Mouse (Mus musculus) forebrain, embryonic 11.5 days (tissue): ENCODE data around the gene Vmn1r91. TPM values are rescaled to one million over a fixed set of nuclear protein-coding genes. Genes with fewer than 3 reads are reported as not detected.
"Not testable (repeated sequence)": the region's sequence is repeated elsewhere in the genome, so short reads cannot be mapped to it uniquely, and the experiment has no call there.

Experiments used
- ATAC-seq: fragments of 200-750 bp; cut with Nextera tagmentation; replicated peaks from 2 replicates; pipeline ENCODE4 v1.8.0; 2017; ENCODE audit warnings: moderate TSS enrichment; ENCODE audit not compliant: low FRiP score
- DNase-seq: peaks from one replicate; pipeline ENCODE4 v3.0.0-alpha.2; 2017; ENCODE audit warnings: low spot score
- H3K27ac ChIP-seq: fragments of 300-500 bp; sonication (generic); 2 replicates; pipeline ENCODE4 v1.5.1; 2014; ENCODE audit warnings: low read depth, low read length
- H3K27me3 ChIP-seq: fragments of 300-500 bp; sonication (generic); 2 replicates; pipeline ENCODE4 v1.6.1; 2014; ENCODE audit warnings: mild to moderate bottlenecking, low read length, mixed read lengths; ENCODE audit not compliant: control insufficient read depth, insufficient read depth
- H3K36me3 ChIP-seq: fragments of 300-500 bp; sonication (generic); 2 replicates; pipeline ENCODE4 v1.6.1; 2014; ENCODE audit warnings: mild to moderate bottlenecking, low read length, moderate library complexity, mixed read lengths; ENCODE audit not compliant: control insufficient read depth, insufficient read depth
- H3K4me1 ChIP-seq: fragments of 300-500 bp; sonication (generic); replicated peaks from 2 replicates; pipeline ENCODE4 v1.6.1; 2014; ENCODE audit warnings: low read length, mixed read lengths; ENCODE audit not compliant: control insufficient read depth, insufficient read depth
- H3K4me2 ChIP-seq: fragments of 300-500 bp; sonication (generic); 2 replicates; pipeline ENCODE4 v1.6.1; 2014; ENCODE audit warnings: low read depth, mild to moderate bottlenecking, low read length, moderate library complexity, mixed read lengths; ENCODE audit not compliant: severe bottlenecking
- H3K4me3 ChIP-seq: fragments of 300-500 bp; sonication (generic); 2 replicates; pipeline ENCODE4 v1.5.1; 2014; ENCODE audit warnings: low read depth, low read length
- H3K9ac ChIP-seq: fragments of 300-500 bp; sonication (generic); 2 replicates; pipeline ENCODE4 v1.6.1; 2014; ENCODE audit warnings: low read length
- H3K9me3 ChIP-seq: fragments of 300-500 bp; sonication (generic); 2 replicates; pipeline ENCODE4 v1.6.1; 2016; ENCODE audit warnings: low read length, mixed read lengths; ENCODE audit not compliant: control insufficient read depth
- WGBS: fragments of 180-500 bp; shearing (Covaris S2); extraction: QIAGEN DNeasy Blood & Tissue Kit; methylation state at CpG from one replicate; pipeline ENCODE4 v1.1.7; 2014; 5-methylcytosine and 5-hydroxymethylcytosine counted together
- polyA plus RNA-seq: library from polyadenylated mRNA; unstranded; fragments of >200 nt; fragmentation: Nextera tagmentation; extraction: Ambion mirVana; gene quantifications from 2 replicates; pipeline ENCODE4 v1.2.1, GENCODE M21; 2014

The Vmn1r91 gene
- not detected in 2 replicates for polyA plus RNA-seq

GRCm38 (mm10) chr7:20099380-20099779 lies at the start of gene Vmn1r91:
TSS of gene Vmn1r91 (plus strand) at chr7:20099680.
- H3K9ac ChIP-seq, H3K36me3 ChIP-seq, H3K9me3 ChIP-seq, H3K4me3 ChIP-seq, ATAC-seq, H3K4me2 ChIP-seq, H3K27ac ChIP-seq, H3K27me3 ChIP-seq, H3K4me1 ChIP-seq, DNase-seq: not testable (repeated sequence)
- WGBS: 84% methylated on average over 5 of the region's 5 CpGs

DNA sequence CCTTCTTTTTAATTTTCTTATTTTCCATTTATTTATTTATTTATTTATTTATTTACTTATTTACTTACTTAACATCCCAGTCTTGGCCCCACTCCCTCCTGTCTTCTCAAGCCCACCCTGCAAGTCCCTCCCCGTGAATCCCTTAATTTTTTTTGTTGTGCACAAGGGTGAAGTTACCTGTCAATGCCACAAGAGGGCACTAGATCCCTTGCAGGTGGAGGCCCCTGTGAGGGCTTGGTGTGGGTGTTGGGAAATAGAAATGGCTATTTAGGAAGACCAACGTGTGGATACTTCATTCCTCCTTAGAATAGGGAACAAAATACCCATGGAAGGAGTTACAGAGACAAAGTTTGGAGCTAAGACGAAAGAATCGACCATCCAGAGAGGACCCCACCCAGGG lies 35.4 kb upstream of the Vmn1r91 start:
- not testable (repeated sequence) for H3K4me3 ChIP-seq, H3K9ac ChIP-seq, ATAC-seq, H3K4me1 ChIP-seq, H3K27ac ChIP-seq, H3K27me3 ChIP-seq, H3K36me3 ChIP-seq, DNase-seq, H3K9me3 ChIP-seq, H3K4me2 ChIP-seq
- WGBS: 66% methylated on average over 4 of the region's 4 CpGs

- not testable (repeated sequence) for ATAC-seq, H3K4me3 ChIP-seq, H3K9me3 ChIP-seq, H3K27ac ChIP-seq, H3K27me3 ChIP-seq, H3K36me3 ChIP-seq, H3K9ac ChIP-seq, H3K4me1 ChIP-seq, DNase-seq, H3K4me2 ChIP-seq
- 62% methylated on average over 18 of the region's 18 CpGs for WGBS
These were observed 21.4 kb upstream of the Vmn1r91 start for GRCm38 (mm10) chr7:20078118-20078517.

GRCm38 (mm10) chr7:20122479-20122878 lies 23.0 kb downstream of the Vmn1r91 start, which contains the start of gene Gm16442:
TSS of gene Gm16442 (minus strand) at chr7:20122579.
- H3K4me3 ChIP-seq, H3K27ac ChIP-seq, H3K36me3 ChIP-seq, H3K4me2 ChIP-seq, ATAC-seq, H3K27me3 ChIP-seq, H3K4me1 ChIP-seq, H3K9me3 ChIP-seq, H3K9ac ChIP-seq, DNase-seq: not testable (repeated sequence)
- no CpG with 5 or more reads among the region's 2 CpGs for WGBS

- not testable (repeated sequence) for DNase-seq, H3K36me3 ChIP-seq, ATAC-seq, H3K27me3 ChIP-seq, H3K9me3 ChIP-seq, H3K27ac ChIP-seq, H3K4me2 ChIP-seq, H3K9ac ChIP-seq, H3K4me3 ChIP-seq, H3K4me1 ChIP-seq
- no CpG with 5 or more reads among the region's 5 CpGs for whole genome bisulfite sequencing
These were observed 39.5 kb downstream of the Vmn1r91 start, which contains the start of gene Vmn1r93 for GRCm38 (mm10) chr7:20138988-20139387. TSS of gene Vmn1r93 (minus strand) at chr7:20139088.

Other genes starting within 250 kb of the Vmn1r91 start
- not detected in 2 replicates for gene Gm19345, start 247.7 kb upstream of the Vmn1r91 start, polyA plus RNA-seq
- gene Ceacam16, start 238.4 kb upstream of the Vmn1r91 start, polyA plus RNA-seq: 0.32 TPM in 1 of 2 replicates, not detected in the other
- not detected in 2 replicates for gene Ceacam19, start 211.7 kb upstream of the Vmn1r91 start, polyA plus RNA-seq
- 2.6 and 2.8 TPM in 2 replicates for gene Pvr, start 178.5 kb upstream of the Vmn1r91 start, polyA plus RNA-seq
- gene Igsf23, start 148.9 kb upstream of the Vmn1r91 start, polyA plus RNA-seq: 0.13 TPM in 1 of 2 replicates, not detected in the other
- gene Ceacam20, start 134.3 kb upstream of the Vmn1r91 start, polyA plus RNA-seq: not detected in 2 replicates
- not detected in 2 replicates for gene Nlrp9b, start 108.2 kb upstream of the Vmn1r91 start, polyA plus RNA-seq
- not detected in 2 replicates for gene Gm16442, start 22.9 kb downstream of the Vmn1r91 start, polyA plus RNA-seq
- not detected in 2 replicates for gene Vmn1r93, start 39.4 kb downstream of the Vmn1r91 start, polyA plus RNA-seq
- not detected in 2 replicates for gene Vmn1r94, start 68.7 kb downstream of the Vmn1r91 start, polyA plus RNA-seq
- gene Vmn1r95, start 94.0 kb downstream of the Vmn1r91 start, polyA plus RNA-seq: not detected in 2 replicates
- gene Gm6164, start 105.9 kb downstream of the Vmn1r91 start, polyA plus RNA-seq: not detected in 2 replicates
- gene Gm4498, start 134.1 kb downstream of the Vmn1r91 start, polyA plus RNA-seq: not detected in 2 replicates
- not detected in 2 replicates for gene Gm5890, start 163.2 kb downstream of the Vmn1r91 start, polyA plus RNA-seq
- not detected in 2 replicates for gene Gm4133, start 234.4 kb downstream of the Vmn1r91 start, polyA plus RNA-seq